Mouse (Mus musculus) megakaryocyte, adult 5-6 weeks (primary cell): Measurements from ENCODE around the gene Relt. TPM values are rescaled to one million over a fixed set of nuclear protein-coding genes. Genes with fewer than 3 reads are reported as not detected.
"Not testable (repeated sequence)": the region's sequence is repeated elsewhere in the genome, so short reads cannot be mapped to it uniquely, and the experiment has no call there.

ENCODE experiments used
- ATAC-seq: 2 replicates; pipeline ENCODE4 v1.8.0; 2016; ENCODE audit warnings: mild to moderate bottlenecking, inconsistent platforms; ENCODE audit not compliant: poor library complexity, severe bottlenecking
- total RNA-seq, 2 experiments: library from RNA; stranded (forward) in 1 of 2; stranded (reverse) in 1 of 2; fragments of 153-499, 151-499 nt in 1 of 2; fragments of 221-1000, 200-1000 nt in 1 of 2; gene quantifications; 2 replicates each; pipeline versions ENCODE4 v1.2.3 to v1.2.4; 2015 to 2017

The Relt gene
- total RNA-seq, 2 experiments from 2014 or later: 23.9 to 45.0 TPM

- not testable (repeated sequence) for ATAC-seq
These were observed 17.2 kb downstream of the Relt start for GRCm38 (mm10) chr7:100846033-100846432.

- peak; percentile 93 for ATAC-seq
These were observed 17.8 kb downstream of the Relt start for GRCm38 (mm10) chr7:100845412-100845811.

GRCm38 (mm10) chr7:100845026-100845400, 18.2 kb downstream of the Relt start:
- ATAC-seq: no peak; the same call in 1 of the 2 replicates

- ATAC-seq: no peak
These were observed 18.7 kb downstream of the Relt start for GRCm38 (mm10) chr7:100844385-100845025.

GRCm38 (mm10) chr7:100843866-100844265, 19.4 kb downstream of the Relt start:
- 0 out of 2 replicates have a peak, but pooled peaks have one; percentile 11 for ATAC-seq

GRCm38 (mm10) chr7:100842175-100842574, 21.1 kb downstream of the Relt start:
- ATAC-seq: no peak

- no peak for ATAC-seq
These were observed 21.6 kb downstream of the Relt start for GRCm38 (mm10) chr7:100841608-100842007.

GRCm38 (mm10) chr7:100840906-100841305, 22.3 kb downstream of the Relt start:
- no peak for ATAC-seq

- no peak for ATAC-seq
These were observed 23.4 kb downstream of the Relt start for GRCm38 (mm10) chr7:100839632-100840402.

- no peak for ATAC-seq
These were observed 25.5 kb downstream of the Relt start for GRCm38 (mm10) chr7:100837701-100838100.

- no peak for ATAC-seq
These were observed 26.6 kb downstream of the Relt start for GRCm38 (mm10) chr7:100836657-100837056.

GRCm38 (mm10) chr7:100835711-100836110, 27.5 kb downstream of the Relt start:
- ATAC-seq: no peak

- no peak for ATAC-seq
These were observed 28.1 kb downstream of the Relt start for GRCm38 (mm10) chr7:100835168-100835567.

- no peak for ATAC-seq
These were observed 29.4 kb downstream of the Relt start for GRCm38 (mm10) chr7:100833859-100834258.

GRCm38 (mm10) chr7:100828549-100828948, 34.7 kb downstream of the Relt start:
- ATAC-seq: no peak

- ATAC-seq: no peak
These were observed 38.6 kb downstream of the Relt start for GRCm38 (mm10) chr7:100824661-100825060.

- no peak for ATAC-seq
These were observed 44.7 kb downstream of the Relt start for GRCm38 (mm10) chr7:100818401-100819064.

GRCm38 (mm10) chr7:100817442-100817760, 45.8 kb downstream of the Relt start:
- no peak for ATAC-seq

GRCm38 (mm10) chr7:100816759-100817441, 46.3 kb downstream of the Relt start:
- no peak for ATAC-seq

- no peak for ATAC-seq
These were observed 47.2 kb downstream of the Relt start for GRCm38 (mm10) chr7:100815900-100816570.

GRCm38 (mm10) chr7:100812641-100813040, 50.6 kb downstream of the Relt start:
- no peak for ATAC-seq
